Mouse (Mus musculus): ENCODE results near the gene Gm20388.

DNA sequence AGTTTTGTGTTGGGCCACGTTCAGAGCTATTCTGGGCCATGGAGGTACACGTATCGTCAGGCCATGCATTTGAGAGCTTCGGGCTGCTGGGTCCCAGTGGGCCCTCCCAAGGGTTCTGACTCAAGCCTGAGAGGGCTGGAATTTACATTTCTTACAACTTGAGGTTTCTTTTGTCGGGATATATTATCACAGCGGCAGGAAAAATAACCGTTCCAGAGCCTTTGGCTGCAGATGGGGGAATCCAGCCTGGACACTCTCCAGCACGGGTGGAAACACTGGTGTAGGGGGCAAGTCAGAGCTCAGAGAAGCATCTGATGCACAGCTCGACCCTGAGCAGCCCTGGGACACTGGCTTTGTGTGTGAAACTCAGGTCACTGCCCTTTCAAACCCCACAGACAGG, 2192.6 kb downstream of the Gm20388 start:
- no peak for TF ChIP-seq EP300 (IDR thresholded peaks at IDR 0.05; ENCODE audit: low read depth)
- no peak for TF ChIP-seq CTCF (IDR thresholded peaks at IDR 0.05; ENCODE audit: low read depth)

Data from liver, embryonic 14.5 days (tissue).